In the genomic region with DNA sequence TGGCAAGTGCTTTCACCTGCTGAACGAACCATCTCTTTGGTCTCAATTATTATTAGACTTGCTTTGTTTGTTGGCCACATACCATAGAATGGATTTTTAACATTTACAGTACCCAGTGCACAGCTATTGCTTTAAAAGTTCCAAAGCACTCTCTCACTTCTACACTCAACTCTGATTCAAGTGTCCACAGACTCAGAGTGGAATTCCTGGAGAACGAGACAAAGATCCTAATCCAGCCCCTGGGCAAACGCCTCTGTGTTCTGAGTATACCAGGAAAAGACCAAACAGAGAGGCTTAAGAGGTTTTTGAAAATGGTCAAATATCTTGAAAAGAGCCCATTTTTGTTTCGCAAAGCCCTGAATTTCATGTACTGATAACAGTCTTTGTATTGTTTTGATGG, we compare ENCODE assay signal across 22 mouse cellular contexts. TPM values are rescaled to one million over a fixed set of nuclear protein-coding genes. Genes with fewer than 3 reads are reported as not detected.
"Had no signal": no experiment of that assay in that cellular context is flagged by ENCODE, and none has a peak within 500 bp of the region (broad histone marks: within the 10 kb centered on the region; RNA-seq: fewer than 3 reads in every experiment).

No protein-coding gene starts in this region.

- H3K27ac ChIP-seq: limb, embryonic 12.5 days; limb, embryonic 15.5 days; liver, embryonic 14.5 days; midbrain, embryonic 12.5 days; midbrain, embryonic 15.5 days; neural tube, embryonic 12.5 days; neural tube, embryonic 15.5 days; stomach, embryonic 15.5 days had no signal

- H3K9ac ChIP-seq: limb, embryonic 12.5 days; limb, embryonic 15.5 days; liver, embryonic 14.5 days; liver, postnatal 0 days; midbrain, embryonic 12.5 days; midbrain, embryonic 15.5 days; neural tube, embryonic 12.5 days; neural tube, embryonic 15.5 days; stomach, embryonic 15.5 days had no signal

- H3K4me3 ChIP-seq: limb, embryonic 12.5 days; limb, embryonic 15.5 days; midbrain, embryonic 12.5 days; midbrain, embryonic 15.5 days; neural tube, embryonic 12.5 days; neural tube, embryonic 15.5 days; stomach, embryonic 15.5 days had no signal

- H3K9me3 ChIP-seq: limb, embryonic 15.5 days; midbrain, embryonic 15.5 days; neural tube, embryonic 12.5 days; neural tube, embryonic 15.5 days; stomach, embryonic 15.5 days had no signal

- H3K36me3 ChIP-seq: limb, embryonic 12.5 days; limb, embryonic 15.5 days; midbrain, embryonic 12.5 days; midbrain, embryonic 15.5 days; neural tube, embryonic 12.5 days; neural tube, embryonic 15.5 days; stomach, embryonic 15.5 days had no signal

- ATAC-seq: inflammation-experienced regulatory T-cells, adult 6 months; intestine, embryonic 16.5 days; liver, postnatal 0 days; midbrain, embryonic 15.5 days had no signal

- H3K4me2 ChIP-seq: limb, embryonic 12.5 days; limb, embryonic 15.5 days; liver, embryonic 11.5 days; midbrain, embryonic 12.5 days; midbrain, embryonic 15.5 days; neural tube, embryonic 12.5 days; neural tube, embryonic 15.5 days; stomach, embryonic 15.5 days had no signal

- DNase-seq: kidney, adult 18-20 months; kidney, adult 9 months; kidney, postnatal 14 days; kidney, postnatal 4 days; left cerebral cortex, postnatal 4 days; liver, postnatal 0 days; retina, postnatal 1 day; right cerebral cortex, postnatal 25 days; spleen, adult 18-20 months; thymus, adult 2 months; thymus, postnatal 14 days had no signal

RNA-seq across cellular contexts. Expression of a gene that starts 2.5 kb away (rescaled TPM):
- polyA plus RNA-seq: midbrain, embryonic 12.5 days had no signal
